Mouse (Mus musculus) liver, embryonic 15.5 days (tissue): ENCODE measurements around the gene Amtn. TPM values are rescaled to one million over a fixed set of nuclear protein-coding genes. Genes with fewer than 3 reads are reported as not detected.
"Not testable (repeated sequence)": the region's sequence is repeated elsewhere in the genome, so short reads cannot be mapped to it uniquely, and the experiment has no call there.

ENCODE experiments used
- ATAC-seq: fragments of 200-750 bp; cut with Nextera tagmentation; 2 replicates; pipeline ENCODE4 v1.8.0; 2017; ENCODE audit warnings: moderate number of reproducible peaks, mild to moderate bottlenecking, moderate library complexity; ENCODE audit not compliant: insufficient read depth
- H3K27ac ChIP-seq: fragments of 300-500 bp; sonication (generic); replicated peaks from 2 replicates; pipeline ENCODE4 v1.5.1; 2015; ENCODE audit warnings: mild to moderate bottlenecking, inconsistent platforms
- H3K27me3 ChIP-seq: fragments of 300-500 bp; sonication (generic); 2 replicates; pipeline ENCODE4 v1.6.1; 2015; ENCODE audit warnings: mild to moderate bottlenecking, inconsistent platforms
- H3K36me3 ChIP-seq: fragments of 300-500 bp; sonication (generic); replicated peaks from 2 replicates; pipeline ENCODE4 v1.6.1; 2015; ENCODE audit warnings: moderate library complexity, mild to moderate bottlenecking, inconsistent platforms
- H3K4me1 ChIP-seq: fragments of 300-500 bp; sonication (generic); replicated peaks from 2 replicates; pipeline ENCODE4 v1.6.1; 2015; ENCODE audit warnings: inconsistent platforms
- H3K4me2 ChIP-seq: fragments of 300-500 bp; sonication (generic); 2 replicates; pipeline ENCODE4 v1.6.1; 2015; ENCODE audit warnings: moderate library complexity, mild to moderate bottlenecking, inconsistent platforms
- H3K4me3 ChIP-seq: fragments of 300-500 bp; sonication (generic); replicated peaks from 2 replicates; pipeline ENCODE4 v1.5.1; 2015; ENCODE audit warnings: mild to moderate bottlenecking, inconsistent platforms
- H3K9ac ChIP-seq: fragments of 300-500 bp; sonication (generic); 2 replicates; pipeline ENCODE4 v1.6.1; 2015; ENCODE audit warnings: moderate library complexity, mild to moderate bottlenecking, inconsistent platforms
- H3K9me3 ChIP-seq: fragments of 300-500 bp; sonication (generic); replicated peaks from 2 replicates; pipeline ENCODE4 v1.6.1; 2016; ENCODE audit warnings: inconsistent platforms
- WGBS: fragments of 180-500 bp; shearing (Covaris S2); methylation state at CpG from one replicate; pipeline ENCODE4 v1.1.7; 2015; ENCODE audit warnings: mixed read lengths; ENCODE audit not compliant: insufficient replicate concordance; 5-methylcytosine and 5-hydroxymethylcytosine counted together
- polyA plus RNA-seq: library from polyadenylated mRNA; unstranded; fragments of >200 nt; fragmentation: Nextera tagmentation; extraction: Ambion mirVana; gene quantifications from 2 replicates; pipeline ENCODE4 v1.2.1, GENCODE M21; 2015

Amtn gene
- not detected in 2 replicates for polyA plus RNA-seq

DNA sequence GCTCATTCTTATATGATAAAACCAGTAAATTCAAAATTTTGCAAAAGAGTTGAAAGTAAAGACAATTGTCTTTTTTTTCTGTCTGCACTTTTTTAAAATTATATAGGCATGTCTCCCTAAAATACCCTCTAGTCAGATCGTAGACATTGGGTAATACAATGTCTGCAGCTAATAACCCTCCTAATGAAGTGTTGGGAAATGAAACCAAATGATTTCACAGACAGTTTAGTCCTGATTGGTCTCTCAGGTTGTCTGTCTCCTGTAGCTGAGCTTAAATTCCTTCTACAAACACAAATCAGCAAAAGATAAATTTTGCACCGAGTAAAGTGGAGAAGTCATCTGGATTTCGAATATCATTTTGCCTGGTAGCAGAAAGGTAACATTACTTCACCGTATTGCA lies at the start of gene Amtn:
Gene Amtn (plus strand): TSS at position 301 of the 400 bp plus-strand sequence.
- H3K4me1 ChIP-seq = no peaks in the 10 kb centered on the region
- H3K27me3 ChIP-seq = no peaks in the 10 kb centered on the region
- H3K4me3 ChIP-seq = no peak within 1 kb of the TSS
- no peak within 1 kb of the TSS for H3K4me2 ChIP-seq
- no peaks in the 10 kb centered on the region for H3K9me3 ChIP-seq
- no peak for ATAC-seq
- H3K9ac ChIP-seq = no peak within 1 kb of the TSS
- H3K27ac ChIP-seq = no peak within 1 kb of the TSS
- no peaks in the 10 kb centered on the region for H3K36me3 ChIP-seq
- WGBS = 49% methylated on average over 4 of the region's 4 CpGs

GRCm38 (mm10) chr5:88348533-88348932 lies 27.4 kb upstream of the Amtn start:
- WGBS = 53% methylated on average over 2 of the region's 2 CpGs
- not testable (repeated sequence) for ATAC-seq, H3K9me3 ChIP-seq, H3K4me3 ChIP-seq, H3K27me3 ChIP-seq, H3K9ac ChIP-seq, H3K36me3 ChIP-seq, H3K27ac ChIP-seq, H3K4me2 ChIP-seq, H3K4me1 ChIP-seq

GRCm38 (mm10) chr5:88364768-88365167 lies 11.1 kb upstream of the Amtn start:
- Histone ChIP-seq H3K27me3 (no peaks in the 10 kb centered on the region), H3K9me3 (no peaks in the 10 kb centered on the region), H3K9ac (no peak overlapping the region), H3K4me3 (no peak overlapping the region), H3K27ac (no peak overlapping the region), H3K4me2 (no peak overlapping the region), H3K4me1 (no peaks in the 10 kb centered on the region), H3K36me3 (no peaks in the 10 kb centered on the region)
- WGBS = 5% methylated on average over 3 of the region's 5 CpGs
- no peak for ATAC-seq

- 52% methylated on average over 1 of the region's 1 CpGs for WGBS
- no peak for ATAC-seq
Observed at GRCm38 (mm10) chr5:88366886-88367285, 9.0 kb upstream of the Amtn start.

GRCm38 (mm10) chr5:88370578-88371232 lies 5.2 kb upstream of the Amtn start:
- H3K4me2 ChIP-seq = no peak overlapping the region
- H3K27me3 ChIP-seq = no peaks in the 10 kb centered on the region
- H3K36me3 ChIP-seq = no peaks in the 10 kb centered on the region
- no peaks in the 10 kb centered on the region for H3K9me3 ChIP-seq
- H3K9ac ChIP-seq = no peak overlapping the region
- no peak overlapping the region for H3K4me3 ChIP-seq
- peak; percentile 44 for ATAC-seq
- H3K27ac ChIP-seq = no peak overlapping the region
- whole genome bisulfite sequencing = 45% methylated on average over 6 of the region's 6 CpGs
- no peaks in the 10 kb centered on the region for H3K4me1 ChIP-seq

More at GRCm38 (mm10) chr5:88366886-88367285, 9.0 kb upstream of the Amtn start:
- Histone ChIP-seq H3K4me1 (no peaks in the 10 kb centered on the region), H3K4me2 (no peak overlapping the region), H3K36me3 (no peaks in the 10 kb centered on the region), H3K9me3 (no peaks in the 10 kb centered on the region), H3K27ac (no peak overlapping the region), H3K27me3 (no peaks in the 10 kb centered on the region), H3K4me3 (no peak overlapping the region), H3K9ac (no peak overlapping the region)

GRCm38 (mm10) chr5:88372563-88372962 lies 3.3 kb upstream of the Amtn start:
- H3K9me3 ChIP-seq = no peaks in the 10 kb centered on the region
- WGBS = 58% methylated on average over 6 of the region's 6 CpGs
- H3K36me3 ChIP-seq = no peaks in the 10 kb centered on the region
- no peak for ATAC-seq
- H3K27ac ChIP-seq = no peak overlapping the region
- H3K4me2 ChIP-seq = no peak overlapping the region
- H3K4me3 ChIP-seq = no peak overlapping the region
- H3K9ac ChIP-seq = no peak overlapping the region
- H3K4me1 ChIP-seq = no peaks in the 10 kb centered on the region
- no peaks in the 10 kb centered on the region for H3K27me3 ChIP-seq

GRCm38 (mm10) chr5:88391960-88392359 lies 16.1 kb downstream of the Amtn start:
- H3K9ac ChIP-seq, H3K36me3 ChIP-seq, H3K4me1 ChIP-seq, H3K27ac ChIP-seq, H3K9me3 ChIP-seq, H3K4me2 ChIP-seq, H3K4me3 ChIP-seq, H3K27me3 ChIP-seq, ATAC-seq: not testable (repeated sequence)
- WGBS = 63% methylated on average over 2 of the region's 2 CpGs

- Histone ChIP-seq H3K4me2 (no peak overlapping the region), H3K27ac (no peak overlapping the region), H3K9me3 (no peaks in the 10 kb centered on the region), H3K4me1 (no peaks in the 10 kb centered on the region), H3K27me3 (no peaks in the 10 kb centered on the region), H3K9ac (no peak overlapping the region), H3K4me3 (no peak overlapping the region), H3K36me3 (no peaks in the 10 kb centered on the region)
- WGBS = 58% methylated on average over 5 of the region's 5 CpGs
- no peak for ATAC-seq
Observed at GRCm38 (mm10) chr5:88398581-88398980, 22.7 kb downstream of the Amtn start.

- 3% methylated on average over 6 of the region's 6 CpGs for WGBS
- no peaks in the 10 kb centered on the region for H3K4me1 ChIP-seq
- ATAC-seq = no peak
Observed at GRCm38 (mm10) chr5:88399849-88400248, 23.9 kb downstream of the Amtn start.

GRCm38 (mm10) chr5:88401464-88401863 lies 25.6 kb downstream of the Amtn start:
- H3K36me3 ChIP-seq = no peaks in the 10 kb centered on the region
- no peaks in the 10 kb centered on the region for H3K9me3 ChIP-seq
- ATAC-seq = no peak
- H3K4me2 ChIP-seq = no peak overlapping the region
- H3K9ac ChIP-seq = no peak overlapping the region
- H3K27me3 ChIP-seq = no peaks in the 10 kb centered on the region
- H3K4me1 ChIP-seq = no peaks in the 10 kb centered on the region
- 48% methylated on average over 3 of the region's 3 CpGs for WGBS
- no peak overlapping the region for H3K27ac ChIP-seq
- no peak overlapping the region for H3K4me3 ChIP-seq

More at GRCm38 (mm10) chr5:88399849-88400248, 23.9 kb downstream of the Amtn start:
- no peaks in the 10 kb centered on the region for H3K27me3 ChIP-seq
- no peak overlapping the region for H3K4me2 ChIP-seq
- H3K9ac ChIP-seq = no peak overlapping the region
- H3K4me3 ChIP-seq = no peak overlapping the region
- H3K27ac ChIP-seq = no peak overlapping the region
- no peaks in the 10 kb centered on the region for H3K36me3 ChIP-seq
- no peaks in the 10 kb centered on the region for H3K9me3 ChIP-seq

- no peak overlapping the region for H3K4me2 ChIP-seq
- no peaks in the 10 kb centered on the region for H3K27me3 ChIP-seq
- H3K9me3 ChIP-seq = no peaks in the 10 kb centered on the region
- H3K27ac ChIP-seq = no peak overlapping the region
- 62% methylated on average over 8 of the region's 8 CpGs for WGBS
- ATAC-seq = no peak
- H3K36me3 ChIP-seq = no peaks in the 10 kb centered on the region
- H3K4me3 ChIP-seq = no peak overlapping the region
- H3K9ac ChIP-seq = no peak overlapping the region
- no peaks in the 10 kb centered on the region for H3K4me1 ChIP-seq
Observed at GRCm38 (mm10) chr5:88420319-88421065, 44.6 kb downstream of the Amtn start.
